Mouse (Mus musculus): ENCODE measurements at regions not wholly inside any gene's neighbourhood (a gene's known extent, or its start where the extent isn't known, plus 50 kb on each side); places are given as distances from the start of the nearest gene placed in this dataset.

DNA sequence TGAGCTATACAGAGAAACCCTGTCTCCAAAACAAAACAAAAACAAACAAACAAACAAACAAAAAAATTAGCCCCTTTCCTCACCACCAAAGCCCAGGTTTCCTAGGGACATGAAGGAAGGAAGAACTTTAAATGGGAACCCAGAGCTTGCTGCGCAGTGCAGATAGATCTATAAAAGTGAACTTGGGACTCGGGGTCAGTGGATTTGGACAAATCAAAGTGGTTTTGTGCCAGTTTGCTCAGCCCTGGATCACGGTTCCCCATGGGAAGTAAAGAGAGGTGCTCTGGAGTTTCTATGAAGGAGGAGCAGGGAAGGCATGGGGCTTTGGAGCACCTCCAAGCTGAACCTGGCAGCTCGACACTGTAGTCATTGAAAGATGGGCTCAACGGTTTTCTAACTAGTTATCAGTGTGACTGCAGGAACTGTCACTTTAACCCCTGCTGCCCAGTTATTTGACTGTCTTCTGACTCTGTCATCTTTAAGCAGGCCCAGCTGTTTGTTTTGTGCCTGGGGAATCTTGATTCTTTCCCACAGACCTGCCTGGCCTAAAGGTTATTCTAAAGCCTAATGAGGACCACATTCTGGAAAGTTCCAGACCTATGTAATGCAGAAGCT is 58.3 kb upstream of the Rnf24 start:
- no peak for TF ChIP-seq CTCF (IDR thresholded peaks at IDR 0.05; ENCODE audit: control insufficient read depth, insufficient read depth, insufficient replicate concordance, low read depth, low read length)
- TF ChIP-seq POLR2A (IDR thresholded peaks at IDR 0.05; ENCODE audit: control insufficient read depth, low read depth, low read length), result no peak
